Mouse (Mus musculus) embryonic stem cell, embryonic (primary cell): ENCODE results near the gene Becn1.

Experiments used
- CTCF ChIA-PET, 4 experiments: fragments of 300-600 bp in 2 of 4; fragments of 350-600 bp in 2 of 4; sonication (Branson Sonifier 250); formaldehyde crosslinking; loops; one replicate each; lab custom pipeline; 2022; ENCODE audit warnings: inconsistent platforms in 2 of 4; lab: Charles Lee
- POLR2A ChIA-PET, 4 experiments: fragments of 300-600 bp in 2 of 4; fragments of 350-600 bp in 2 of 4; sonication (Branson Sonifier 250); formaldehyde crosslinking; loops; one replicate each; lab custom pipeline; 2022; ENCODE audit warnings: antibody characterized with exemption in 4 of 4, inconsistent platforms in 1 of 4; lab: Charles Lee

The Becn1 gene

DNA sequence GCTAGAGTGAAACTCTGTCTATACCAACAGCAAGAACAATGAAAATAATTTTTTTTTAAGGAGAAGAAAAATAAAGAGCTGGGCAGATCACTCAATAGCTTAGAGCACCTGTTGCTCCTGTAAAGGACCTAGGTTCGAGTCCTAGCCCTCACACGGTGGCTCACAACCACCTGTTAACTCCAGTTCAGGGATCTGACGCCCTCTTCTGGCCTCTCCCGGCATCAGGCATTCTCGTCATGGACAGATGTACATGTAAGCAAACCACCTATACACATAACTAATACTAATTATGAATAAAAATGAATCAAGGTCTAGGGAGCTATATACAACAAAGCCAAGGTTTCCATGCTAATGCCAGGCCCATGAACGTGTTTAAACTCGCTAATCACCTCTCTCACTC lies 1.2 kb downstream of the Becn1 start:
- ChIA-PET POLR2A (interaction anchor here in 3 of 4 experiments (0.6 to 2.8 kb wide), 16 partner anchors 12 to 141 kb away, joined by 3 to 29 read pairs (median 4); partner anchors contain the start of genes Cntd1 (in 2 of the 3), Coa3 (in 2 of the 3), Rpl27 (in 2 of the 3) and Psme3 (in 1 of the 3)), CTCF (interaction anchor here in 2 of 4 experiments (0.6 to 2.4 kb wide), 8 partner anchors 22 to 183 kb away, joined by 3 to 15 read pairs (median 6); partner anchors contain the start of genes Aarsd1 (in 1 of the 2), Cntd1 (in 1 of the 2), Coa3 (in 1 of the 2) and Wnk4 (in 1 of the 2))

DNA sequence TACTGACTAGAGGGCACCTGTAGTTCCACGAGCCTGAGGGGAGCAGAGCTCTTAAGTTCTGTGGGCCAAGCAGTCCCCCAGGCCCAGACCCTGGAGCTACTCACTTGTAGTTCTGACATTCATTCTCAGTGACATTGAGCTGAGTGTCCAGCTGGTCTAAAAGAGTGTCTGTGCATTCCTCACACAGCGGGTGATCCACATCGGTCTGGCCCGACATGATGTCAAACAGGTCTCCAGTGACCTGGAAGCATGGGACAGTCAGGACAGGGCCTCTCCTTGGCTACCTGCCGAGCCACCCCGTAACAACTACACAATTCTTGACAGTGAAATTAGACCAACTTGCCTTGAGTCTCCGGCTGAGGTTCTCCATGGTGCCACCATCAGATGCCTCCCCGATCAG lies 6.9 kb downstream of the Becn1 start:
- ChIA-PET CTCF (interaction anchor here in 2 of 4 experiments (0.6 to 1.5 kb wide), 6 partner anchors 13 to 144 kb away, joined by 3 to 7 read pairs (median 5); partner anchors contain the start of genes Cntd1 (in 1 of the 2) and Coa3 (in 1 of the 2)), POLR2A (interaction anchor here (0.6 to 1.9 kb wide), 15 partner anchors 12 to 1233 kb away, joined by 3 to 10 read pairs (median 4); partner anchors contain the start of genes Rpl27 (in 2 of the 4), Wnk4 (in 2 of the 4), Cntd1 (in 1 of the 4) and Coa3 (in 1 of the 4))

DNA sequence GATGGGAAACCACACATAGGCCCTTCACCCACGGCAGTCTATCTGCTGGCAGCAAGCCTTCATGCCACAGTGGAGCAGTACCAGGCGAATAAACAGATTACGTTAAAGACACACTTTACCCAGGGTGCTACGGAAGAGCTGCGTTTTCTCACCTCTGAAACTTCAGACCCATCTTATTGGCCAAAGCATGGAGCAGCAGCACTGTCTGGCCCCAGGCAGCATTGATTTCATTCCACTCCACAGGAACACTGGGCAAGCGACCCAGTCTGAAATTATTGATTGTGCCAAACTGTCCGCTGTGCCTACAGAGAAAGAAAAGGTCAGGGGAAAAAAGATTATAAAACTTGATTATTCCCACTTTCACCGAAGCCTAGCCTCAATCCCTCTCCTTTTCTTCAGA lies 10.9 kb downstream of the Becn1 start:
- ChIA-PET CTCF (interaction anchor here in 2 of 4 experiments (0.5 to 0.9 kb wide), 2 partner anchors 11 to 151 kb away, joined by 6 to 11 read pairs; partner anchors contain the start of genes Becn1 (in 1 of the 2) and Rpl27 (in 1 of the 2)), POLR2A (interaction anchor here in 2 of 4 experiments (0.9 to 2.2 kb wide), 6 partner anchors 8 to 151 kb away, joined by 3 to 6 read pairs (median 4); partner anchors contain the start of genes Cntd1 (in 1 of the 2), Coa3 (in 1 of the 2), Psme3 (in 1 of the 2) and Rpl27 (in 1 of the 2))

DNA sequence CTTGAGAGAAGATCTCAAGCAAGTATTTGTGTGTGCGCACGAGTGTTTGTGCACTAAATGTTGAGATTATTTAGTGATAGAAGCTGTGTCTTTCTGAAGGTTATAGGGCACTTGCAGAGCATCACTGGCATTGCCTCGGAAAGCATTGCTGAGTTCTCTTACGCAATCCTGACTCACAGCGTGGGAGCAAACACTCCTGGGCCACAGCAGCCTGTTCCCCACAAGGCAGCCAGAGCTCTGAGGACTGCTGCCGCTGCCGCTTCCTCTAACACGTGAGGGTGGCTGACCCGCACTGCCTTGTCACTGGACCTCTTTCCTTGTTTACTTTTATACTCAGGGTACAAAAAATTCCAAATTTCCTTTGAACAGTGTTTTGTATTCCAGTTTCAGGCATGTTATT lies 14.8 kb downstream of the Becn1 start:
- ChIA-PET CTCF (interaction anchor here in 2 of 4 experiments (0.5 to 0.9 kb wide), 3 partner anchors 15 to 342 kb away, joined by 3 to 4 read pairs (median 3); partner anchors contain the start of gene Becn1 (in 1 of the 2)), POLR2A (interaction anchor here in 2 of 4 experiments (0.6 to 1.5 kb wide), 6 partner anchors 9 to 199 kb away, joined by 3 to 6 read pairs (median 3); partner anchors contain the start of genes Becn1 (in 2 of the 2), Cntd1 (in 1 of the 2), Coa3 (in 1 of the 2) and Rpl27 (in 1 of the 2))

DNA sequence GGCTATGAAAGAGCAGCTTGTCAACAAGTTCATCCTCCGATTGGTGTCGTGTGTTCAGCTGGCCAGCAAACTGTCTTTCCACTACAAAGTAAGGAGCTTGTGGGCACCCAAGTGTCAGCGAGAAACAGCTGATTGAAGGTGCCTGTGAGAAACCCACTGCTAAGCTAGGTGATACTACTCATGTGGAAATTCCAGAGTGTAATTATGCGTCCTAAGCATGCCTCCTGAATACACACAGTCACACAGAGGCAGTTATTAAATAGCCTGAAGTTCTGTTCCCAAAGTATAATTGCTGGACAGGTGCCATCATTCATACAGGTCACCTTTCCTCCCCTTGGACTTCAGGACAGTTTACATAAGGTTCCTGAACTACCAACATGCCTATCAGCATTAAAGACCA lies 18.3 kb downstream of the Becn1 start:
- ChIA-PET POLR2A (interaction anchor here in 2 of 4 experiments (0.6 to 2.9 kb wide), 5 partner anchors 11 to 106 kb away, joined by 3 to 10 read pairs (median 3); partner anchors contain the start of genes Becn1 (in 2 of the 2) and Vps25 (in 1 of the 2)), CTCF (interaction anchor here in 1 of 4 experiments (1.4 kb wide), 1 partner anchor 18 kb away, joined by 6 read pairs; the partner anchor contains the start of gene Becn1)

DNA sequence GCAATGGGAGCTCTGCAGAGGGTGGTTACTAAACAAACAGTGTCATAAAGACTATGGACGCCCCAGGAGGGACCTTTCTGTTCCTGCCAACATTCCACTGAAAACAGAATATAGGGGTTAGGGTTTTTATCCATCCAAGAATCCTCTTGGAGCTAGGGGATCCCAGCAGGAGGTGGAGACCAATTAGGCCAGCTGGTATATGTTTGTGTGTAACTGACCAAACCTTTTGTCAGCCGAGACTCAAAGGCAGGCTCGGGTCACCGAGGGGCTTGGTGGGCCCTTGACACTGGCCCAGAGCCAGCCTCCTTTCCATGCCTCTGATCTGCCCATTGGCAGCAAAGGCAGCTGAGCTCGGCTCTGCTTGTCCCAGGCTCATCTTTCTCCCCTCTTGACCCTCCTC lies 19.2 kb downstream of the Becn1 start:
- ChIA-PET CTCF (interaction anchor here in 2 of 4 experiments (0.5 to 1.4 kb wide), 4 partner anchors 19 to 112 kb away, joined by 3 to 6 read pairs (median 3); partner anchors contain the start of gene Becn1 (in 2 of the 2)), POLR2A (interaction anchor here in 2 of 4 experiments (0.7 to 2.9 kb wide), 8 partner anchors 8 to 29 kb away, joined by 3 to 10 read pairs (median 3); partner anchors contain the start of genes Becn1 (in 2 of the 2), Vps25 (in 1 of the 2) and Wnk4 (in 1 of the 2))

DNA sequence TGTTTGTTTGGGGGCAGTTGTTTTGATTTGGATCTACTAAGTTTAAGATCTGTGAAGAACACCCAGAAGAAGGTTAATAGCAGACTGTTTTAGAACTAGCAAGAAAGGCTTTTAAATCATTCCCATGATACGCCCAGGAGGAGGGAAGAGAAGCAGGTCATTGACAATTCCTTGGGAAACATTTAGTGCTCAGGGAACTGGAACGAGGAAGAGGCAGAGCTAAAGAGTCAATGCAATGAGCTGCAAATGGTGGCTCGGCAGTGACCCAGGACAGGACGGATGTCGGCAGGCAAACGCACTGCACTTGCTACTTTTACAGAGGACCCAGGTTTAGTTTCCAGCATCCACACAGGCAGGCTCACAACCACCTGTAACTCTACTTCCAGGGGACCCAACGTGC lies 21.2 kb downstream of the Becn1 start:
- ChIA-PET POLR2A (interaction anchor here in 3 of 4 experiments (0.6 to 2.9 kb wide), 7 partner anchors 10 to 816 kb away, joined by 3 to 10 read pairs (median 4); partner anchors contain the start of genes Becn1 (in 1 of the 3), Rpl27 (in 1 of the 3) and Wnk4 (in 1 of the 3)), CTCF (no interaction called here)

DNA sequence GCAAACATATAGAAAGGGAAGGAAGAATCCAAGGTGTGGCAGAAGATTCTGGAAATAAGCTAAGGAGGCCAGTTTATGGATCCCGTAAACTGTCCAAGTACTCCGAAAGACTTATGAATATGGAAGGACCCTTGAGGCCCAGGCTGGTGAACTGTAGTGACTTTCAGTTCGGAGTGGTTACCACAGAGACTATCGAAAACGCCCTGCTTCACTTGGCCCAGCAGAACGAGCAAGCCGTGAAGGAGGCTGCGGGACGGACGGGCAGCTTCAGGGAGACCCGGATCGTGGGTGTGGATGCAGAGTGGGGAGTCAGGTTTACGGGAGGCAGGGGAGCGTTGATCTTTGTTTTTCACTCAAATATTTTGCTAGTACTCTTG lies 22.9 kb downstream of the Becn1 start:
- ChIA-PET POLR2A (interaction anchor here (0.5 to 4.1 kb wide), 73 partner anchors 8 to 959 kb away, joined by 3 to 45 read pairs (median 4); partner anchors contain the start of genes Becn1 (in 3 of the 4), Psme3 (in 3 of the 4), Rpl27 (in 3 of the 4) and Wnk4 (in 3 of the 4)), CTCF (interaction anchor here (0.6 to 2.2 kb wide), 23 partner anchors 16 to 590 kb away, joined by 3 to 21 read pairs (median 4); partner anchors contain the start of genes Becn1 (in 4 of the 4), Psmc3ip (in 1 of the 4), Retreg3 (in 1 of the 4) and Rpl27 (in 1 of the 4))

DNA sequence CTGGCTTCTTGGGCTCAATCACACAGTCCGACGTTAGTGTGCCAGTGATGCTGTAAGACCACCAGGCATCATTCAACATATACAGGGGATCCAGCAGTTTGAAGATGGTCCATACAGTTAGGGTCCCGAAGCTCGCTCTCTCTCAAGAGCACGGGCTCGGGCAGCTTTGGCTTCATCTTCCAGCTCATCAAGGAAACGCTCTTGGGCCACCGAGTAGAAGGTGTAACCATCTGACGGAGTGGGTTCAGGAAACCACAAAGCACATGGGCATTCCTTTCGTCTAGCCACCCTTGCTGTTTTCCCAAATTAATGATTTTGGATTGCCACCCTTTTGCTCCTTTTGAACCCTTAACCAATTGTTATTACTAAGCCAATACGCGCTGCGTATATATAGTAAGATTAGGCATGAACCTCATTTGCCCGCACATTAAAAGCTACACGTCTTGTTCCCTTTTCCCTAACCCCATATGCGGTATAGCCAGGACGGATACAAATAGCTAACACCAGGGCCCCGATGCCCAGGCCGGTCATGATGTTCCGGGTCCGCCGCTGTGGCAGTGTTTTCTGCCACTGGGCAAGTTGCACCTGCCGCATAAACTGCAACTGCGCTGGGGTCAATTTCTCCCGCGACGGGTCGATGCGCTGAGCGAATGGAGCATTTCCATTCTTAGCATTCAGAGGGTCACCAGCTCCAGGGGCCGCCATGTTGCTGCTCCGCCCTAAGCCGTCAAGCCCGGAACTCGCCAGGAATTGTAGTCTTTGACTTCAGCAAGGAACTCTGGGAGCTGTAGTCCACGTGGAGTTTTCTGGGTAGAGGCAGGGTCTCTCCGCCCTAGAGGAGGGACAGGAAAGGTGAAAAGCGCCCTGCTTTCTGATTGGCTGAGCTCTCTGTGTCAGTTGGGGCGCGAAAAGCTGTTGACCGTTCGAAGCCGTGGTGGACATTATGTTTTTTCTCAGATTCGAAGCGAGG lies 23.6 kb downstream of the Becn1 start, which contains the start of the genes Cntd1 and Coa3:
Cntd1 (plus strand) TSS at position 790 of the 970 bp plus-strand sequence.
Coa3 (minus strand) TSS at position 892 of the 970 bp plus-strand sequence.
- POLR2A ChIA-PET, result interaction anchor here (0.5 to 4.1 kb wide), 79 partner anchors 7 to 959 kb away, joined by 3 to 45 read pairs (median 4); partner anchors contain the start of genes Becn1 (in 3 of the 4), Psme3 (in 3 of the 4), Rpl27 (in 3 of the 4) and Wnk4 (in 3 of the 4)
- CTCF ChIA-PET, result interaction anchor here (0.5 to 2.2 kb wide), 25 partner anchors 16 to 591 kb away, joined by 3 to 21 read pairs (median 4); partner anchors contain the start of genes Becn1 (in 4 of the 4), Rpl27 (in 2 of the 4), Psmc3ip (in 1 of the 4) and Retreg3 (in 1 of the 4)

DNA sequence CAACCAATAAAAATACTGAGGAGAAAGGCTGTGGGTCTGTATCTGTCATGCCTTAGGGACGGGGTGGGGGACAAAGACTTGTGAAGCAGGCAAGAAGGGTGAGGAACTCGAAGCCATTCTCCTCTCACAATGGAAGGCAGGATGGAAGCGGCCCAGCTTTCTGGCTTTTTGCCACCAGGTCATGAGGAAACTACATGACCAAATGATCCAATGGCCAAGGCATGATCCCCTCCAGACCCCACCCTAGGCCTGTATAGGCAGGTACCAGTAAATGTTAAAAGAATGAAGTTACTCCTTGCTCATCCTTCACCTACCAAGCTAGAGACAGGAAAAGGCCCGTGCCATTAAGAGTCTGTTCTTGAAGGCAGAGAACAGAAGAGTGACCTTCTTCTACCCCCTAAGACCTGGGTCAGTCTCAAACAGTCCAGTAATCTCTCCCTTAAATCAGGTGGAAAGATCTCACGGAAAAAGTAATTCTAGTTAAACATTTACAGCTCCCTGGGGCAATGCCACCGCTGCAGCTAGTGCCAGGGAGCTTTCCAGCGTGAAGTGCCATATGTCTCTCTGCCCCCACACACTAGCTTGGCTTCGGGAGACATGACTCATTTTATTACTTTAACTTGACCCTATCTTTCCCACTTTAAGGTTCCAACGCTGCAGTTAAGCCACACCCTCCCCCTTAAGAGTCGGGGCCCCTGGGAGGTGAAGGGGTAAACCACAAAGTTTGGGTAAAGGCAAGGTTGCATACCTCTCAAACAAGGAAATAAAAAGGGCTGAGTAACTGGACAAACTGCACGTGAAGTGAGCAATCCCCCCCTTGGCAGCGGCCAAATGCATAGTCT lies 24.5 kb downstream of the Becn1 start:
- CTCF ChIA-PET, result interaction anchor here in 2 of 4 experiments (0.5 to 2.2 kb wide), 10 partner anchors 17 to 164 kb away, joined by 3 to 21 read pairs (median 4); partner anchors contain the start of genes Becn1 (in 1 of the 2) and Rpl27 (in 1 of the 2)

DNA sequence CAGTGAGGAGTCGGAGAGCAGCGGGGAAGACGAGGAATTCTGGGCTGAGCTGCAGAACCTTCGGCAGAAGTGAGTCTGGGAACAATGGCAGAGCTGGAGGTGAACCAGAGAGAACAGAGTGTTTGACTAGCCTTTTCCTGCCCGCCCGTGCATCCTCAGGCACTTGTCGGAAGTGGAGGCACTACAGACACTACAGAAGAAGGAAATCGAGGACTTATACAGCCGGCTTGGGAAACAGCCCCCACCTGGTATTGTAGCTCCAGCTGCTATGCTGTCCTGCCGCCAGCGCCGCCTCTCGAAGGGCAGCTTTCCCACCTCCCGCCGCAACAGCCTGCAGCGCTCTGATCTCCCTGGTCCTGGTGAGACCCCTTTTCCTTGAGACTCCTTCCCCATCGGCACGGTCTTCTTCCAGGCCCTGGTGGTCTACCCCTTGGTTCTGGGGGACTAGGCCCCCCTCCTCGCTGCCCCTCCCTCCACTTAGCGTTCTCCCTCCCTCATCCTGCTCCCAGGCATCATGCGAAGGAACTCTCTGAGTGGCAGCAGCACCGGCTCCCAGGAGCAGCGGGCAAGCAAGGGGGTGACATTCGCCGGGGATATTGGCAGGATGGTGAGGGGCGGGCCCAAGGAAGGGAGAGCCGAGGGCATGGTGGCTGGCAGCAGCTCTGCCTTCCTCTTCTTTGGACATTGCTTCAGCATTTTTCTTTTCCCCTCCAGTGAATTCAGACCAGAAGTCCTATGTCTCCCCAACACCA lies 25.6 kb downstream of the Becn1 start:
- CTCF ChIA-PET, result interaction anchor here in 1 of 4 experiments (1.3 to 1.5 kb wide), 2 partner anchors 25 to 402 kb away, joined by 3 to 5 read pairs; partner anchors contain the start of gene Becn1
- POLR2A ChIA-PET, result interaction anchor here in 2 of 4 experiments (0.7 to 4.1 kb wide), 8 partner anchors 9 to 166 kb away, joined by 3 to 45 read pairs (median 3); partner anchors contain the start of genes Plekhh3 (in 1 of the 2), Rpl27 (in 1 of the 2) and Wnk4 (in 1 of the 2)

More for the DNA sequence above, 24.5 kb downstream of the Becn1 start:
- POLR2A ChIA-PET, result interaction anchor here in 3 of 4 experiments (0.8 to 4.1 kb wide), 34 partner anchors 8 to 388 kb away, joined by 3 to 45 read pairs (median 6); partner anchors contain the start of genes Rpl27 (in 3 of the 3), Becn1 (in 2 of the 3), Retreg3 (in 2 of the 3) and Tubg1 (in 2 of the 3)

DNA sequence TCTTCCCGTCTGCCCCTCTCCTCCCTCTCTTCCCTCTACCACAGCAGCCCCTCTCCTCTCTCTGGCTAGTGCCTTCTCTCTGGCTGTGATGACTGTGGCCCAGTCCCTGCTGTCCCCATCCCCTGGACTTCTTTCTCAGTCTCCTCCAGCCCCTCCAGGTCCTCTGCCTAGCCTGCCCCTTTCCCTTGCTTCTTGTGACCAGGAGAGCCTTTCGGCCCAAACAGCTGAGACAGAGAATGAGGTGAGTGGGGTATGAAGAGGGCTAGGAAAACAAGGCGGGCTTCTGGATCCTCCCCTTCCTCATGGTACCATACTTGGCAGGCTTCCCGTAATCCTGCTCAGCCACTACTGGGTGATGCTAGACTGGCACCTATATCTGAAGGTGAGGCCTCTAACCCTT lies 26.8 kb downstream of the Becn1 start:
- ChIA-PET CTCF (interaction anchor here in 1 of 4 experiments (1.5 kb wide), 1 partner anchor 26 kb away, joined by 5 read pairs; the partner anchor contains the start of gene Becn1), POLR2A (interaction anchor here in 2 of 4 experiments (0.9 to 2.3 kb wide), 4 partner anchors 14 to 167 kb away, joined by 3 to 6 read pairs (median 3); partner anchors contain the start of genes Rpl27 (in 1 of the 2) and Wnk4 (in 1 of the 2))

DNA sequence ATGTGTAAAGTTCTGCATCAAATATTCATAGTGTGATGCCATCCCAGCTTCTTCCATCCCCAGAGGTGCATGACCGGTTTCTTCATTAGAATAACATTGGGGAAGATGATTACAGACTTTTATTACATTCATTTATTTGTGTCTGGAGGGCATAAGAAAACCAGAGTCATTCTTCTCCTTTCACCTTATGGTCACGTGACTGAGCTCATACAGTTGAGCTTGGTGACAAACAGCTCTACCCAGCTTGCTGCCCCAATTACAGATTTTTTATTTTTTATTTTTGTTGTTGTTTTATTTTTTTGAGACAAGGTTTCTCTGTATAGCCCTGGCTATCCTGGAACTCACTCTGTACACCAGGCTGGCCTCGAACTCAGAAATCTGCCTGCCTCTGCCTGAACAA lies 29.6 kb downstream of the Becn1 start:
- ChIA-PET CTCF (no interaction called here), POLR2A (interaction anchor here in 2 of 4 experiments (0.5 to 1.2 kb wide), 5 partner anchors 11 to 323 kb away, joined by 3 to 4 read pairs (median 3); partner anchors contain the start of gene Becn1 (in 1 of the 2))

DNA sequence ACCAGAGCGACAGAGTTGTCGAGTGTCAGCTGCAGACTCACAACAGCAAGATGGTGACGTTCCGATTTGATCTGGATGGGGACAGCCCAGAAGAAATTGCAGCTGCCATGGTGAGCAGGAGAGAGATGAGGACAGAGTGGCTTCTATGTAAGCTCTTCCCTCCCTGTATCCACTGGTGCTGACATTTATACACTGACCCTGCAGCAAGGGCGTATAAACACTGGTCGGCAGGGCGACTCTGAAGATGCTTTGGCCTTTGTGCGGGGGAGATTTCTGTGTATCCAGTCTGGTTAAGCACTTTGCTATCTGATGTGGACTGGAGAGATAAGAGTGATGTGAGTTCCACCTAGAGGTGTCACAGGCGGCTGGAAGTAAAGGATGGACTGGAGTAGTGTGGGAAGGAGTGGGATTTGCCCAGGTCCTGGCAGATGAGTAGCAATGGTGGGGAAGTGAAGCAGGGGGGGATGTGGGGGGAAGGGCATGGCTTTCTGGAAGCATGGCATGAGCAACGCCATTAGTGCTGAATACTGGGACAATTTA lies 32.4 kb downstream of the Becn1 start:
- ChIA-PET CTCF (interaction anchor here in 2 of 4 experiments (0.9 to 1.8 kb wide), 3 partner anchors 32 to 212 kb away, joined by 3 to 6 read pairs (median 5); partner anchors contain the start of gene Becn1 (in 1 of the 2)), POLR2A (interaction anchor here in 3 of 4 experiments (0.6 to 2.4 kb wide), 8 partner anchors 9 to 172 kb away, joined by 3 to 19 read pairs (median 4); partner anchors contain the start of genes Cntd1 (in 2 of the 3), Coa3 (in 2 of the 3), Wnk4 (in 2 of the 3) and Rpl27 (in 1 of the 3))
